Mouse (Mus musculus) hindbrain, postnatal 0 days (tissue): ENCODE results near the gene Pigb. TPM values are rescaled to one million over a fixed set of nuclear protein-coding genes. Genes with fewer than 3 reads are reported as not detected.
A peak's percentile ranks its signal among the peaks of the same experiment; 100 is the strongest.

ENCODE experiments used
- ATAC-seq: fragments of 200-750 bp; cut with Nextera tagmentation; 2 replicates; pipeline ENCODE4 v1.8.0; 2017; ENCODE audit warnings: mild to moderate bottlenecking, moderate TSS enrichment, moderate library complexity
- DNase-seq: peaks from one replicate; pipeline ENCODE4 v3.0.0-alpha.2; 2015; ENCODE audit warnings: low spot score
- H3K27ac ChIP-seq: fragments of 300-500 bp; sonication (generic); 2 replicates; pipeline ENCODE4 v1.5.1; 2014; ENCODE audit warnings: mild to moderate bottlenecking
- H3K27me3 ChIP-seq: fragments of 300-500 bp; sonication (generic); 2 replicates; pipeline ENCODE4 v1.6.1; 2014; ENCODE audit warnings: low read length, mixed read lengths; ENCODE audit not compliant: insufficient read depth
- H3K36me3 ChIP-seq: fragments of 300-500 bp; sonication (generic); 2 replicates; pipeline ENCODE4 v1.6.1; 2014; ENCODE audit warnings: low read length, mixed read lengths; ENCODE audit not compliant: insufficient read depth
- H3K4me1 ChIP-seq: fragments of 300-500 bp; sonication (generic); 2 replicates; pipeline ENCODE4 v1.6.1; 2014; ENCODE audit warnings: antibody characterized with exemption, low read length, mixed read lengths; ENCODE audit not compliant: insufficient read depth
- H3K4me2 ChIP-seq: fragments of 300-500 bp; sonication (generic); 2 replicates; pipeline ENCODE4 v1.6.1; 2014; ENCODE audit warnings: low read depth, mild to moderate bottlenecking, low read length, moderate library complexity, mixed read lengths
- H3K4me3 ChIP-seq: fragments of 300-500 bp; sonication (generic); 2 replicates; pipeline ENCODE4 v1.5.1; 2014; ENCODE audit warnings: low read length
- H3K9ac ChIP-seq: fragments of 300-500 bp; sonication (generic); replicated peaks from 2 replicates; pipeline ENCODE4 v1.6.1; 2014; ENCODE audit warnings: mild to moderate bottlenecking, low read length, moderate library complexity, mixed read lengths
- H3K9me3 ChIP-seq: fragments of 300-500 bp; sonication (generic); 2 replicates; pipeline ENCODE4 v1.6.1; 2016; ENCODE audit warnings: low read length, mixed read lengths
- CTCF ChIP-seq: IDR thresholded peaks from 2 replicates; pipeline ENCODE4 v1.5.1; 2016; ENCODE audit warnings: antibody characterized with exemption, control low read depth, low read depth
- WGBS: fragments of 180-500 bp; shearing (Covaris S2); extraction: QIAGEN DNeasy Blood & Tissue Kit; methylation state at CpG from one replicate; pipeline ENCODE4 v1.1.7; 2014; 5-methylcytosine and 5-hydroxymethylcytosine counted together
- polyA plus RNA-seq: library from polyadenylated mRNA; unstranded; fragments of >200 nt; fragmentation: Nextera tagmentation; extraction: Ambion mirVana; gene quantifications from 2 replicates; pipeline ENCODE4 v1.2.1, GENCODE M21; 2015
- total RNA-seq: library from RNA; depleted of rRNA; stranded (reverse); fragments of >200 nt; gene quantifications from 2 replicates; pipeline ENCODE4 v1.2.3, GENCODE M21; 2014

Gene Pigb
- total and polyA plus RNA-seq, 2 experiments from 2014 or later: 8.9 to 16.4 TPM

- WGBS: 88% methylated on average over 2 of the region's 2 CpGs
- Histone ChIP-seq H3K27ac (no peak overlapping the region), H3K4me1 (peaks cover 13% of the 10 kb centered on the region), H3K9me3 (no peaks in the 10 kb centered on the region), H3K36me3 (no peaks in the 10 kb centered on the region), H3K4me2 (no peak overlapping the region), H3K27me3 (no peaks in the 10 kb centered on the region), H3K9ac (no peak overlapping the region), H3K4me3 (no peak overlapping the region)
- TF ChIP-seq CTCF: no peak
- ATAC-seq (no peak), DNase-seq (no peak)
These were observed 7.7 kb upstream of the Pigb start for GRCm38 (mm10) chr9:73047906-73048305.

GRCm38 (mm10) chr9:73045711-73046110, 5.5 kb upstream of the Pigb start:
- Histone ChIP-seq H3K9ac (no peak overlapping the region), H3K36me3 (no peaks in the 10 kb centered on the region), H3K4me2 (peak overlapping the region; percentile 96), H3K4me1 (peaks cover 13% of the 10 kb centered on the region), H3K27ac (peak overlapping the region; percentile 64; the same call in 1 of the 2 replicates), H3K9me3 (no peaks in the 10 kb centered on the region), H3K27me3 (no peaks in the 10 kb centered on the region), H3K4me3 (peak overlapping the region; percentile 50)
- no peak for ATAC-seq
- DNase-seq: no peak
- WGBS: 83% methylated on average over 10 of the region's 10 CpGs
- no peak for TF ChIP-seq CTCF

- H3K9me3 ChIP-seq: no peaks in the 10 kb centered on the region
- H3K4me1 ChIP-seq: peaks cover 13% of the 10 kb centered on the region
- peak; percentile 25 for DNase-seq
- WGBS: 10% methylated on average over 7 of the region's 7 CpGs
- peak overlapping the region; percentile 64; the same call in 1 of the 2 replicates for H3K27ac ChIP-seq
- H3K9ac ChIP-seq: peak overlapping the region; percentile 70
- TF ChIP-seq CTCF: no peak
- no peak for ATAC-seq
- peak overlapping the region; percentile 50 for H3K4me3 ChIP-seq
- no peaks in the 10 kb centered on the region for H3K27me3 ChIP-seq
- H3K4me2 ChIP-seq: peak overlapping the region; percentile 96
- H3K36me3 ChIP-seq: no peaks in the 10 kb centered on the region
These were observed 5.0 kb upstream of the Pigb start for GRCm38 (mm10) chr9:73045204-73045603.

- Histone ChIP-seq H3K27me3 (no peaks in the 10 kb centered on the region), H3K36me3 (no peaks in the 10 kb centered on the region), H3K4me3 (peak within 1 kb of the TSS; percentile 50), H3K27ac (peak within 1 kb of the TSS; percentile 64), H3K9ac (peak within 1 kb of the TSS; percentile 70), H3K9me3 (no peaks in the 10 kb centered on the region), H3K4me2 (peak within 1 kb of the TSS; percentile 96), H3K4me1 (peaks cover 13% of the 10 kb centered on the region)
- peak; percentile 94 for TF ChIP-seq CTCF
- WGBS: 1% methylated on average over 41 of the region's 41 CpGs
- DNase-seq (peak; percentile 89), ATAC-seq (peak; percentile 65)
These were observed 4.2 kb upstream of the Pigb start, which contains the start of gene Rab27a for GRCm38 (mm10) chr9:73044146-73045079. Gene Rab27a (plus strand): TSS chr9:73044854.

GRCm38 (mm10) chr9:73039222-73039945, 794 bp downstream of the Pigb start:
- Histone ChIP-seq H3K4me3 (peak overlapping the region; percentile 84), H3K36me3 (peaks cover 2% of the 10 kb centered on the region; the same call in 1 of the 2 replicates), H3K4me1 (0 out of 2 replicates have a peak, but pooled peaks cover 2% of the 10 kb centered on the region), H3K27me3 (no peaks in the 10 kb centered on the region), H3K9me3 (no peaks in the 10 kb centered on the region), H3K9ac (peak overlapping the region; percentile 85), H3K27ac (peak overlapping the region; percentile 88), H3K4me2 (peak overlapping the region; percentile 84)
- TF ChIP-seq CTCF: no peak
- ATAC-seq (peak; percentile 91), DNase-seq (peak; percentile 94)
- under 1% methylated on average over 49 of the region's 49 CpGs for WGBS

- ATAC-seq (no peak), DNase-seq (no peak)
- WGBS: 96% methylated on average over 1 of the region's 1 CpGs
- Histone ChIP-seq H3K9ac (no peak overlapping the region), H3K4me2 (no peak overlapping the region), H3K27ac (no peak overlapping the region), H3K27me3 (no peaks in the 10 kb centered on the region), H3K4me1 (no peaks in the 10 kb centered on the region), H3K9me3 (no peaks in the 10 kb centered on the region), H3K36me3 (peaks cover 15% of the 10 kb centered on the region), H3K4me3 (no peak overlapping the region)
- TF ChIP-seq CTCF: peak; percentile 31
These were observed 6.8 kb downstream of the Pigb start for GRCm38 (mm10) chr9:73033406-73033805.
